Mouse (Mus musculus) CH12.LX (cell line): Measurements from ENCODE around the gene Trio.

Experiments used
- CTCF ChIP-seq, 2 experiments: IDR thresholded peaks in 1 of 2; conservative IDR thresholded peaks in 1 of 2; 2 replicates each; pipeline ENCODE4 v1.5.1; 2011 to 2012; ENCODE audit warnings: low read depth in 2 of 2, low read length in 2 of 2, improper control_type of control experiment in 1 of 2, inconsistent platforms in 1 of 2, mild to moderate bottlenecking in 1 of 2, moderate library complexity in 1 of 2
- EP300 ChIP-seq: IDR thresholded peaks from 2 replicates; pipeline ENCODE4 v1.6.1; 2011; ENCODE audit warnings: low read length, improper control_type of control experiment
- JUND ChIP-seq: conservative IDR thresholded peaks from 2 replicates; pipeline ENCODE4 v1.6.1; 2011; ENCODE audit warnings: low read depth, low read length, improper control_type of control experiment
- MAX ChIP-seq: IDR thresholded peaks from 2 replicates; pipeline ENCODE4 v1.6.1; 2011; ENCODE audit warnings: low read length, improper control_type of control experiment
- MAZ ChIP-seq: IDR thresholded peaks from 2 replicates; pipeline ENCODE4 v1.6.1; 2012; ENCODE audit warnings: low read depth, mild to moderate bottlenecking, inconsistent platforms, low read length, improper control_type of control experiment, moderate library complexity

DNA sequence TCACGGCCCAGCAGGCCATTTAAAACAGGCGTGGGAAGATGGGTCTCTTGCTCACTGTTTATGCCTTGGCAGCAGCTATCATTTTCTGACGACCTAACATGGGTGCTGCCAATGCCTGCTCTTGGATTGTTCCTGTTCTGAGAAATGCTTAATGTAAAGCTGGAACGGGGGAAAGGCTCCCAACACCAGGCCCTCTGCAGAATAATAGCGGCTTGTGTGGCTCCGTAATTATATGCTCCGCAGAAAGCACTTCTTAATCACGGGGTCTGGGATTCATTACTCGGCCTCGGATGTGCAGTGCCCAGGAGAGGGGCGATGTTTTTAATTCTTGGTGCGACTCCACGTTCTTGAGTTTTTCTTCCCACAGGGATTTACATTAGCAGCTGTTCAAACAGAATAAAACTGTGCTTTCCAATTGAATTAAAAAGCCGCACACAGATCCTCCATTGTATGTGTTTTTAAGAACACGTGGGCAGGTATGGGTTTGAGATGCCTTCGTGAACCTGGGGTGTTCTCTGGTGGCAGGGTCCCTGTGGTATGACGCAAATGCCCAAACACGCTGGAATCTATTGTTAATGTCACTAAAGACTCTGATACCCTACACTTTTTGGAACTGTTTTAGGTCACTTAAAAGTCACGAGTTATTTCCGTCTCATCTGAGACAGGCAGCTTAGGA, 228.0 kb downstream of the Trio start:
- TF ChIP-seq JUND (no peak), MAX (no peak), CTCF (conservative IDR thresholded peaks at IDR 0.05 in 1 of 2, IDR thresholded peaks at IDR 0.05 in 1 of 2; ENCODE audit: low read depth in 2 of 2, low read length in 2 of 2) (no peak), EP300 (no peak), MAZ (no peak)
